Mouse (Mus musculus): Measurements from ENCODE around the gene Rmi2.

Gene Rmi2

DNA sequence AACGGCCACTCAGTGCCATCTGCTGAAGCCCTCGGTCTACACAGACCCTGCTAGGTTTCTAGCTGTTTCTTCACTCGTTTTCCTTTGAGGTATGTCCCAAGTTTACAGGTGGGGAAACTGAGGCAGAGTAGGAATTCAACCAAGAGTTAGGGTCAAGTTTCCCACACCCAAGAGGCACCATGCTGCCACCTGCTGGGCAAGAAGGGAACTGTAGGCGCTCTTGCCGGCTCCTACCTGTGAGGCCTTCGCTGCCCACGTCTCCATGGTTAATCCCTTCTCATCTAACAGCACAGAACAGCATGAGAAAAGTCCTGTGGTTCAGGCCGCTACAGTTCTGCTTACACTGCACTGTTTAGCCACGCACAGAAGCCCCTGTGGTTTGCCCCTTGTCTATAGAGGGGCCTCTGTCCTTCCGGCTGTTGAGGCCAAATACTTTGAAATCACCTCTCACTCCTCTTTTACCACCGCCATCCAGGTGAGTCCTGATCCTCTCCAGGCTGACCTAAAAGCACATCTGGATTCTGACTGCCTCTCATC, 33.1 kb downstream of the Rmi2 start:
- peak; percentile 86 for DNase-seq

DNA sequence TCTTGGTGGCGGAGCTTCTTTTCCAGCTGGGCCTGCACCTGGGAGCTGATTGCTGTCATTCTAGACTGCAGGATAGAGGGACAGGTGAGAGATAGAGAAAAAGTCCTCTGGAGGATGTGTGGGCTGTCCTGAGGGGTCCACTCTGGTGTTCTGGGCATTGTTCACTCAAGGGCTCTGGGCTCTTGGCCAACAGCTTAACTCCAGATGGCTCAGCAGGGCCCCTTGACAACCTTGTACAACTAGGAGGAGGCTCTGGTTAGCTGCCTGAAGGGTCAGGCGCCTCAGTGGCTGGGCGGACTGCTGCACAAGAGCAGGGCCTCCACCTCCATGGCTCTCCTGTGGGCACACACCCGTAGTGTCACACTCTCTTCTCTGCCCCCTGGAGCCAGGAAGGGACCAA, 36.1 kb downstream of the Rmi2 start:
- DNase-seq, result no peak

GRCm38 (mm10) chr16:10872825-10873360, 38.0 kb downstream of the Rmi2 start:
- no peak for DNase-seq

DNA sequence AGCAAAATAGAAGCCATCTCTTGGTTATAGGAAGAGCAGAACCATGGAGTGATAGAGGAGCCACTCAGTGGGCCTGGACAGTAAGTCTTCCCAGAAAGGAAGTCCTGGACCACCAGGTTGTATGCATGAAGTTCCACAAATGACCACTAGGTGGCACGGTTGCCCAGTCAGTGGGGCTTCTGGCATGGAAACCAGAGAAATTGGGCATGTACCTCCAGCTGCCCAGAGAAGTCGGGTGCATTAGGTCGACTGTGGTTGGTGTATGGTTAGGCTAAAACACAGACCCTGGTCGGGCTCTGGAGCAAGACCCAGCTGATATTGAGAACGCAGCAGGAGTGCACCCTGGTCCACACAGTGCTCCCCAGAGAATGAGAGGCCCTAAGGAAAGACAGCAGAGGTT, 38.8 kb downstream of the Rmi2 start:
- peak; percentile 93 for DNase-seq

DNA sequence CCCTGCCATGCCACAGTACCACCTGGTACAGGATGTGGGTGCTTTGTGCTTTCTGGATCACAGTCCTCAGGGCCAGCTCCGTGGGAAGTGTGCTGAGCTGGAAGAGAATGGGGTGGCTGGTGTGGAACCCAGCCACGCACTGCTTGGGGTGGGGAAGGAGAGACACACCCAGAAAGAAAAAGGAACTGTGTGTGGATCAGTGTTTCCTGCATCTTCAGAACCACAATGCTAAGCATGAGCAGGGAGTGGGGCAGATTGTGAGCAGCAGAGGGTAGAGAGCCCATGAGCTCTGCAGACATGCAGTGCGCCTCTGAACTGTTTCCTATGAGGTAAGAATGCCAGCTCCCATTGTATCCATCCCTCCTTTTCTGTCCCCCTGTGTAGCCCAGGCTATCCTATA, 43.4 kb downstream of the Rmi2 start:
- no peak for DNase-seq

GRCm38 (mm10) chr16:10879467-10879866, 44.6 kb downstream of the Rmi2 start:
- peak; percentile 75 for DNase-seq

DNA sequence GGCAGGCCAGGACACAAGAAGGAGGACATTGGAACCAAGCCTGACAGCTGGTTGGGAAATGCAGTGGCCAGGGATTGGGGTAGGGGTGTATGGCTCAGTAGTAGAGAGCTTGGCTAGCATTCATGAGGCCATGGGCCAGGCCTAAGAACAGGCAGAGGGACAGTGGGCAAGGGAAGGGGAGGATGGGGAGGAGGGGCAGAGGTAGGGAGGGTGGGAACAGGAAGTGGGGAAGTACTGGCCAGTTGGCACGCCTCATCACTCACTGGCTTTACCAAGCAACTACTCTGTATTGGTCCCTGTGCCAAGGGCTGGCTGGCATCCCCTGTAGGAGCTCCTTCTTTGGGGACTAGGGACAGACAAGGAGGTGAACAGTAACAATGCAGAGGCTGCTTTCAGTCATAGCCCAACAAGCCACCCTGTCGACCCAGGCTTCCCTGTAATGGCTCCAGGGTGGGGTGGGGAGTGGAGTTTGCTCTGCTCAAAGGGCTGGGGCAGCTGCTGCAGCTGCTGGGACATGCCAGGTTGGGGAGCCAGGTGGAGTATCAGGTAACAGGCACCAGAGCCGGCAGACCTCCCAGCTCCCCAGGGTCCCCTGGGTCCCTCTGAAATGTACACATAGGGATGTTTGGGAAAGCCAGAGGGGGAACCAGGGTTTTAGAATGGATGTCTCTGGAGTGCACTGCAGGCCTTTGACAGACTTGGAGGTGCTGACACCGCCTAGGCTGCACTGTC, 46.5 kb downstream of the Rmi2 start:
- no peak for DNase-seq

DNA sequence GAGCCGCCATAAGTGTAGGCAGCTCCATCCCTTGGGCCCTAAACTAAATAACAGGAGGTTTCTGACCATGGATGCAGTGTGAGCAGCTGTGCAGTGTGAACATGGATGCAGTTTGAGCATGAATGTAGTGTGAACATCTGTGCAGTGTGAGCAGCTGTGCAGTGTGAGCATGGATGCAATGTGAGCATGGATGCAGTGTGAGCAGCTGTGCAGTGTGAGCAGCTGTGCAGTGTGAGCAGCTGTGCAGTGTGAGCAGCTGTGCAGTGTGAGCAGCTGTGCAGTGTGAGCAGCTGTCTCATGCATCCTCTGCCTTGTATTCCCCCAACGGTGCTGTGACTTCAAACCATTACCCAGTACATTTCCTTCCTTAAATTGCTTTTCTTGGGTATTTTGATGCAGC, 52.6 kb downstream of the Rmi2 start:
- DNase-seq, result no peak

GRCm38 (mm10) chr16:10890363-10890762, 55.5 kb downstream of the Rmi2 start:
- DNase-seq, result peak; percentile 46

GRCm38 (mm10) chr16:10893161-10893560, 58.3 kb downstream of the Rmi2 start:
- no peak for DNase-seq

DNA sequence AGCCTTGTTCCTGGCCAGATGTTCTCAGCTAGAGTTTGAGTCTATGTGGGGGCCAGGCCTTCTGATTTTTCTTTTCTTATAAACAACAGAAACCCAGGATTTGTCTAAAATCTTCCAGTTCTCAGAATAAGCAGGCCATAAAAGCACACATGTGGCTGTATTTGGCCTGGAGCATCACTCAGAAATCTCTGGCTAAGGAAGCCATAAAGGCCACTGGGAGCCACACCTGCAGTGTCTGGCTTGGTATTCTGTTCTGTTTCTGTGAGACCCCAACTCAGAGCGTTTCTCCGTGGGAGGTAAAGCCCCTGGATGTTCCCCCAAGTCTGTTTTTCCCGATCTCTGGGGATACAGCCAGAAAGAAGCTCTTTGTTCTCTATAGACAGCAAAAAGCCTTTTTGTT, 61.0 kb downstream of the Rmi2 start:
- no peak for DNase-seq

- no peak for DNase-seq
Observed at GRCm38 (mm10) chr16:10897372-10897771, 62.5 kb downstream of the Rmi2 start.

DNA sequence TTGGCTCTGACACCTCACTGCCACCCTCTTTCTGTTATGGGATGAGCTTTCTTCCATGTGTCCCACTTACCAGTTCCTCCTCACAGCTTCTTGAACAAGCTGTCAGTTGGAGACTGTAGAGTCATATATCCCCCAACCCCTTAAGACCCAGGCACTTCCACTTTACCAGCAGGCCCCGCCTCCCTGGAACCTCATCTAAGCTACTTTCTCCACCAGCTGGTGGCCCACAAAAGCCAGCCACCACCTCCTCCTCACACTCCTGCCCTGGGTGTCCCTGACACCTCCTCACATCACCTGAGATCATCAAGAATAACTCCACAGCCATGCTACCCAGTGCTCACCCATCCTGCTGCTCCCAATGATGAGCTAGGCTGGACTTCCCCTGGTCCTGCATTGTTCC, 65.9 kb downstream of the Rmi2 start:
- peak; percentile 68 for DNase-seq

- DNase-seq, result peak; percentile 61
Observed at GRCm38 (mm10) chr16:10901956-10902355, 67.1 kb downstream of the Rmi2 start.

GRCm38 (mm10) chr16:10902849-10903248, 68.0 kb downstream of the Rmi2 start:
- no peak for DNase-seq

DNA sequence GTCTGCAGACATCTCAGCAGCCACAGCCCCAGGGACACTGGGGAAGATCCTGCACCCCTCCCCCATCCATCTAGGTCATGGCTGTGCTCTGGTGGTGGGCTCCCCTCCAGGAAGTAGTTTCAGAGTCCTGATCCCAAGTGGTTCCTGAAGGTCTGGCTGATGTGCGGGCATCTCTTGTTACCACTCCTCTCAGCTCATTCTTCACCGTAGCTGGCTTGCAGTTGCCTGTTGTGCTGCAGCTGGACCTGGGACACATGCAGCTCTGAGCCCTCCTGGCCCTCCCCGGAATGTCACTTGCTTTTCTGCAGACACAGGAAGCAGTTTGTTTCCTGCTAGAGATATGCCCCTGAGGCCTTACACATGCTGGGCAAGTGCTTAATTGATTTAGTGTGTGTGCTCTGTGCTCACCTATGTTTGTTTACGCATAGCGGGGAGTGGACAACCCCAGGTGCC, 70.8 kb downstream of the Rmi2 start:
- peak; percentile 70 for DNase-seq

DNA sequence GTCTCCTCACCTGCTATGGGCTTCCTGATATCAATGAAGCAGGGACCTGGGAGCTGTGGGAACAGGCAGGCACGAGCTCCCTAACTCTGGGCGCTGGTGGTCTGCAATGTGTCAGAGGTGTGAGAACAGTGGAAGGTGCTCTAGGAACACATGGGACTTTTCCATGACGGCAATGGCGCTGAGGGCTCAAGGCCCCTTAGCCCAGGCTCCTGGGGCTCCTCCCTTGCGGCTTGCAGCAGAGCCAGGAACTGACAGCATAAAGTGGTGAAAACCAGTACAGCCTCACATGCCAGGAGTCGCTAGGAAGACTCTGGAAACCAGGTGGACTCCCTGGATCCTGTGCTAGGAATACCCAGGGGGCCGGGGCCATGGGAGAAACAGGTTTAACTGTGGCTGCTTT, 75.7 kb downstream of the Rmi2 start:
- DNase-seq, result no peak

GRCm38 (mm10) chr16:10911061-10911460, 76.2 kb downstream of the Rmi2 start:
- DNase-seq, result no peak

DNA sequence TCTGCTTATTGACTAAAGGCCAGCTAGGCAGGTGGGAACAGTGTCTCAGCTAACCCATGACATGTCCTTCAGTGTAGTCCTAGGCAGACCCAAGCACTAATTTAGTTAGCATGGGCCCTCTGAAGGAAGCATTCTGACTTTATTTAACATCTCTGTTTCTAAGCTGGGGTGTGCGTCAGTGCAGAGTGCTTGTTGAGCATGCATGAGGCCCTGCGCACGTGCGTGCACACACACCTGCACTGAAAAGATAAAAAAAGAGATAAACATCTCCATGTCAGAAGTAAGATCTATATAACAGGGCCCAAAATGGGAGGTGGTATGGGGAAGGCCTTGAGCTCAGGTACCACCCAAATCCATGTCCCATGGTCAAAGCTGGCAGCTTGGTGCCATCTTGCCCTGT, 80.2 kb downstream of the Rmi2 start:
- DNase-seq, result peak; percentile 44

- no peak for DNase-seq
Observed at GRCm38 (mm10) chr16:10916271-10916670, 81.4 kb downstream of the Rmi2 start.

DNA sequence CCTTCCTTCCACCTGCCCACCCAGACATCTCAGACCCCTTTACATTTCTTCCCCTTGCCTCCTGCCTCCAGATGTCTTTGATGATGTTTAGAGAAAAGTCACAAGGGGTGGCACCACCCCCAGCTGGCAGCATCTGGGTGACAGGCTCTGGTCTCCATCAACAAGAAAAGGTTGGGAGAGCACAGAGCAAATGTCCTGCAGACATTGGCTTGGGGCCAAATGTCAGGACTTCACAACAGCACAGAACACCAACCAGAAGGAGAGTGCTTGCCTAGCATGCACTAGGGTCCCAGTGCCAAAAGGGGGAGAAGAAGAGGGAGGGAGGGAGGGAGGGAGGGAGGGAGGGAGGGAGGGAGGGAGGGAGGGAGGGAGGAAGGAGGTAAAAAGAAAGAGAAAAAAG, 85.0 kb downstream of the Rmi2 start:
- no peak for DNase-seq

GRCm38 (mm10) chr16:10923561-10923960, 88.7 kb downstream of the Rmi2 start:
- DNase-seq, result no peak

- no peak for DNase-seq
Observed at GRCm38 (mm10) chr16:10925591-10926180, 90.8 kb downstream of the Rmi2 start.

- no peak for DNase-seq
Observed at GRCm38 (mm10) chr16:10927026-10927425, 92.2 kb downstream of the Rmi2 start.
